Mouse (Mus musculus): ENCODE data around the gene Bpnt1.
A peak's percentile ranks its signal among the peaks of the same experiment; 100 is the strongest.

- TF ChIP-seq BHLHE40 (IDR thresholded peaks at IDR 0.05; ENCODE audit: borderline replicate concordance, low read depth, low read length) = no peak
- no peak for TF ChIP-seq CTCF (IDR thresholded peaks at IDR 0.05 in 2 of 3, conservative IDR thresholded peaks at IDR 0.05 in 1 of 3; ENCODE audit: control insufficient read depth in 1 of 3, insufficient read depth in 1 of 3, low read depth in 2 of 3, low read length in 3 of 3, poor library complexity in 1 of 3, severe bottlenecking in 1 of 3)
- peak; percentile 67 to 92 for TF ChIP-seq POLR2A (IDR thresholded peaks at IDR 0.05; ENCODE audit: control insufficient read depth in 1 of 2, insufficient read depth in 1 of 2, low read depth in 1 of 2, low read length in 2 of 2, poor library complexity in 1 of 2)
- TF ChIP-seq USF1 (IDR thresholded peaks at IDR 0.05; ENCODE audit: low read depth, low read length) = no peak
- TF ChIP-seq EP300 (IDR thresholded peaks at IDR 0.05; ENCODE audit: low read depth in 1 of 2, low read length in 2 of 2) = no peak
- no peak for TF ChIP-seq MAZ (IDR thresholded peaks at IDR 0.05; ENCODE audit: low read depth, low read length)
- TF ChIP-seq ETS1 (IDR thresholded peaks at IDR 0.05; ENCODE audit: low read depth, low read length) = peak; percentile 54; the same call in 1 of the 2 replicates
Measured at GRCm38 (mm10) chr1:185331983-185332430, at the start of gene Bpnt1.
